Mouse (Mus musculus) heart, embryonic 15.5 days (tissue): ENCODE measurements around the gene Sox12. TPM values are rescaled to one million over a fixed set of nuclear protein-coding genes. Genes with fewer than 3 reads are reported as not detected.
A peak's percentile ranks its signal among the peaks of the same experiment; 100 is the strongest.
"Not testable (repeated sequence)": the region's sequence is repeated elsewhere in the genome, so short reads cannot be mapped to it uniquely, and the experiment has no call there.

Source experiments
- ATAC-seq: fragments of 200-750 bp; cut with Nextera tagmentation; replicated peaks from 2 replicates; pipeline ENCODE4 v1.8.0; 2017; ENCODE audit warnings: low read depth, moderate TSS enrichment; ENCODE audit not compliant: insufficient number of reproducible peaks, insufficient read depth, low FRiP score
- H3K27ac ChIP-seq: fragments of 300-500 bp; sonication (generic); 2 replicates; pipeline ENCODE4 v1.5.1; 2015; ENCODE audit warnings: mild to moderate bottlenecking, inconsistent platforms
- H3K27me3 ChIP-seq: fragments of 300-500 bp; sonication (generic); 2 replicates; pipeline ENCODE4 v1.6.1; 2015; ENCODE audit warnings: inconsistent platforms
- H3K36me3 ChIP-seq: fragments of 300-500 bp; sonication (generic); 2 replicates; pipeline ENCODE4 v1.6.1; 2015; ENCODE audit warnings: mild to moderate bottlenecking, inconsistent platforms
- H3K4me1 ChIP-seq: fragments of 300-500 bp; sonication (generic); replicated peaks from 2 replicates; pipeline ENCODE4 v1.6.1; 2015; ENCODE audit warnings: inconsistent platforms
- H3K4me2 ChIP-seq: fragments of 300-500 bp; sonication (generic); 2 replicates; pipeline ENCODE4 v1.6.1; 2015; ENCODE audit warnings: inconsistent platforms, mild to moderate bottlenecking, moderate library complexity
- H3K4me3 ChIP-seq: fragments of 300-500 bp; sonication (generic); 2 replicates; pipeline ENCODE4 v1.5.1; 2015; ENCODE audit warnings: mild to moderate bottlenecking, inconsistent platforms
- H3K9ac ChIP-seq: fragments of 300-500 bp; sonication (generic); 2 replicates; pipeline ENCODE4 v1.6.1; 2015; ENCODE audit warnings: mild to moderate bottlenecking, inconsistent platforms
- H3K9me3 ChIP-seq: fragments of 300-500 bp; sonication (generic); replicated peaks from 2 replicates; pipeline ENCODE4 v1.6.1; 2016; ENCODE audit warnings: inconsistent platforms
- WGBS: fragments of 180-500 bp; shearing (Covaris S2); methylation state at CpG from one replicate; pipeline ENCODE4 v1.1.7; 2015; ENCODE audit warnings: mixed read lengths; 5-methylcytosine and 5-hydroxymethylcytosine counted together
- polyA plus RNA-seq: library from polyadenylated mRNA; unstranded; fragments of >200 nt; fragmentation: Nextera tagmentation; extraction: Ambion mirVana; gene quantifications from 2 replicates; pipeline ENCODE4 v1.2.1, GENCODE M21; 2015

Gene Sox12
- polyA plus RNA-seq, 1 experiment from 2014 or later: 6.5 TPM

DNA sequence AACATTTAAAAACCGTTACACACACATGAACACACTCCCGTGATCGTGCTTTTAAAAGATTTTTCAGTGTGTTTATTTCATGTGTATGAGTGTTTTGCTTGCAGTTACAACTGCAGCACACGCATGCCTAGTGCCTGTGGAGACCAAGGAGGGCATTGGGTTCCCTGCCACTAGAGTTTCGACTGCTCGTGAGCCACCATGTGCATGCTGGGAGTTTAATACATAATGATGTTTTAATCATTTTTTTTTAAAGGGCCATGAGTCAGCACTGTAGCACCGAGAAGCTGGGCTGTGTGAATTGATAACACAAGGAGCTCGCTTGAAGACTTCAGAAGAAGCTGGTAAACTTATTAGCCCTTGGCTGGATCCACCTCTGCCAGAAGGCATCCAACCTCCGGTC, 24.3 kb downstream of the Sox12 start:
- Histone ChIP-seq H3K27me3 (peaks cover 32% of the 10 kb centered on the region), H3K4me1 (peaks cover 14% of the 10 kb centered on the region), H3K4me2 (no peak overlapping the region), H3K36me3 (no peaks in the 10 kb centered on the region), H3K9ac (no peak overlapping the region), H3K4me3 (no peak overlapping the region), H3K27ac (no peak overlapping the region), H3K9me3 (no peaks in the 10 kb centered on the region)
- ATAC-seq: no peak
- 83% methylated on average over 9 of the region's 9 CpGs for WGBS

DNA sequence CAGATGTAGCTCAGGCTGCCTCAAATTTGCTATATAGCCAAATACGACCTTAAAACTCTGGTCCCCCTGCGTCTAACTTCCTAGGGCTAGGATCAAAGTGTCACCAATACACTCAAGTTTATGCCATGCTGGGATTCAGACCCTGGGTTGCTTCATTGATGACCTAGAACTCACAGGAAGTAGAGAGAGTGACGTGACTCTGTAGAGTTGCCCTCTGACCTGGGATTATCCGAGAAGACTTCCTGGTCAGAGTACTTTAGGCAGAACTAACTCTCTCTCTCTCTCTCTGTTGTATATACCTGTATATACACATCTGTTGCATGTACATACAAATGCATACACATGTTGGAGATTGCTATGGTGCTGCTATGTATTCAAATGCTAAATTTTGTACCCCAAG, 25.2 kb downstream of the Sox12 start:
- no peaks in the 10 kb centered on the region for H3K36me3 ChIP-seq
- H3K9me3 ChIP-seq: no peaks in the 10 kb centered on the region
- peaks cover 32% of the 10 kb centered on the region for H3K27me3 ChIP-seq
- H3K4me2 ChIP-seq: no peak overlapping the region
- H3K4me1 ChIP-seq: peaks cover 14% of the 10 kb centered on the region
- no peak overlapping the region for H3K4me3 ChIP-seq
- ATAC-seq: no peak
- H3K27ac ChIP-seq: no peak overlapping the region
- no peak overlapping the region for H3K9ac ChIP-seq
- 66% methylated on average over 4 of the region's 4 CpGs for WGBS

- Histone ChIP-seq H3K27ac (no peak overlapping the region), H3K4me1 (peaks cover 14% of the 10 kb centered on the region), H3K27me3 (peaks cover 29% of the 10 kb centered on the region), H3K9me3 (no peaks in the 10 kb centered on the region), H3K4me3 (no peak overlapping the region), H3K4me2 (no peak overlapping the region), H3K36me3 (no peaks in the 10 kb centered on the region), H3K9ac (no peak overlapping the region)
- WGBS: 72% methylated on average over 7 of the region's 7 CpGs
- ATAC-seq: no peak
These were observed 25.8 kb downstream of the Sox12 start for GRCm38 (mm10) chr2:152372104-152372503.

DNA sequence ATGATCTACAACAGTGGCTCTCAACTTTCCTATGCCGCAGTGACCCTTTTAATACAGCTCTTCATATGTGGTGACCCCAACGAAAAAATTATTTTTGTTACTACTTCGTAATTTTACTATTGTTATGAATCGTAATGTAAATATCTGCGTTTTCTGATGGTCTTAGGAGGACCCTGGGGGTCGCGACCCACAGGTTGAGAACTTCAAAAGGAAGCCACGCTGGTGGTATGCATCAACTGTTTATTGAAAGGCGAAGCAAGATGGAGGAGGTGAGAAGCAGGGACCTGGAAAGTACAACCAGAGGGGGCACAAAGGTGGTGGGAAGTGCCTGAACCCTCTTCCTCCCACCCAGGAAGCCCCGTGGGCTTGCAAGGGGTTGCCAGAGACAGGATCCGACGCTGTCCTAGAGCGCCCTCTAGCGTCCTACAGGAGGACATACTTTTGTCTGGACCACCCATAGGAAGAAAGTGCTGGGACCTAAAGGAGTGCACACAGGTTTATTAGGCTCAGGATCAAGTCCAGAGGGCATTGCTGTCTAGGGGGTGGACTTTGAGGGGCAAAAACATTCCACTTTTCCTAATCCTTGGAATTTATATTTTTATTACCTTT, 29.2 kb downstream of the Sox12 start:
- H3K9me3 ChIP-seq: no peaks in the 10 kb centered on the region
- no peak overlapping the region for H3K27ac ChIP-seq
- no peak overlapping the region for H3K4me3 ChIP-seq
- H3K4me1 ChIP-seq: peaks cover 5% of the 10 kb centered on the region
- no peak overlapping the region for H3K9ac ChIP-seq
- WGBS: 26% methylated on average over 14 of the region's 14 CpGs
- 0 out of 2 replicates have a peak, but pooled peaks have one; percentile 36 for ATAC-seq
- 0 out of 2 replicates have a peak, but pooled peaks cover 5% of the 10 kb centered on the region for H3K27me3 ChIP-seq
- peak overlapping the region; percentile 35; the same call in 1 of the 2 replicates for H3K4me2 ChIP-seq
- no peaks in the 10 kb centered on the region for H3K36me3 ChIP-seq

DNA sequence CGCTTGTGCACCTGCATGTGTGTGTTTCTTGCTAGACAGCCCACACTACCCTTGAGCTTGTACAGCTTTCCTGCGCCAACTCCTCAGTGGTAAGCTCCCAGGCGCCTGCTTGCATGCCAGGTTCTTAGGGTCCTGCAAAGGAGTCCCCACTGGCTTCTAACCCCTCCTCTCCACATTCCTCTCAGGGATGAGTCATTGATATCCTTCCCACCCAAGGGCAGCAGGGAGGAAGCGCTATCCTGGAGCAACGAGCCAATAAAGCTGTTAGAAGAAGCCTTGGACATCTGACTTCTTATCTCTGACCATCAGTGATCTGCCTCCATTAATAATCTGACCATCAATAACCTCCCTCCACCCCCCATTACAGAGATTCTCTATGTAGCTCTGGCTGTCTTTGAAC, 29.9 kb downstream of the Sox12 start:
- Histone ChIP-seq H3K27me3 (0 out of 2 replicates have a peak, but pooled peaks cover 5% of the 10 kb centered on the region), H3K4me1 (peaks cover 8% of the 10 kb centered on the region), H3K27ac (no peak overlapping the region), H3K4me3 (no peak overlapping the region), H3K36me3 (no peaks in the 10 kb centered on the region), H3K9me3 (no peaks in the 10 kb centered on the region), H3K4me2 (no peak overlapping the region), H3K9ac (no peak overlapping the region)
- ATAC-seq: no peak
- WGBS: 62% methylated on average over 5 of the region's 5 CpGs

DNA sequence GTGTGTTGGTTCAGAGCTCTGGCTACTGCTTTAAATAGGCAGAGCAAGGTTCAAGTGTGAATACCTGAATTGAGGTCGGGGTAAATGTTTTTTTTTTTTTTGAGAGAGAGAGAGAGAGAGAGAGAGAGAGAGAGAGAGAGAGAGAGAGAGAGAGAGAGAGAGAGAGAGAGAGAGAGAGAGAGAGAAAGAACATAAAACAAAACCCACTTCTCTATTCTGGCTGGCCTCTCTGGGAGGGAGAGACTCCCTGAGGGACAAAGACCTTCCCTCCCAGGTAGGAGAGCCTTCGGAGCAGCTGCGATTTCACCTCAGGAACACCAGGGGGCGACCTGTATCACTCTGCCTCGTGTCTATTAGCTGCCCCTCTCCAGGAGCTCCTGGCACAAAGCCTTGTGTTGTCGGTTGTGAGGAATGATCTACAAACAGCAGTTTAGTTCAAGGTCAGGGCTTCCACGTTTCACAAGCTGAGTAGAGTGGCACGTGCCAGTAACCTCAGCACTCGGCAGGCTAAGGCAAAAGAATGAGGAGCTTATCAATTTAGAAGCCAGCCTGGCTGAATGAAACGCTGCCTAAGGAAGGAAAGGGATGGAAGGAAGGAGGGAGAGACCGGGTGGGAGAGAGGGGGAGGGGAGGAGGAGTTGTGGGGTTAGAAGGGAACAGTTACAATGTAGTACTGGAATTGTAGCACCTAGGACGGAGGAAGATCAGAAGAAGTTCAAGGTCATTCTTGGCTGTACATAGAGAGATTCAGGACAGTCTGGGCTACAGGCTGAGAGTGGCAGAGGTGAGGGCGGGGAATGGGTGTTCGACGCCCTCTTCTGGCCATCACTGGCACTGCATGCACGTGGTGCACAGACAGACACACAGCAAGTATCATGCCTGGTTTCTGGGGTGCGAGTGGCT, 34.4 kb downstream of the Sox12 start:
- H3K4me3 ChIP-seq: peak overlapping the region; percentile 20

DNA sequence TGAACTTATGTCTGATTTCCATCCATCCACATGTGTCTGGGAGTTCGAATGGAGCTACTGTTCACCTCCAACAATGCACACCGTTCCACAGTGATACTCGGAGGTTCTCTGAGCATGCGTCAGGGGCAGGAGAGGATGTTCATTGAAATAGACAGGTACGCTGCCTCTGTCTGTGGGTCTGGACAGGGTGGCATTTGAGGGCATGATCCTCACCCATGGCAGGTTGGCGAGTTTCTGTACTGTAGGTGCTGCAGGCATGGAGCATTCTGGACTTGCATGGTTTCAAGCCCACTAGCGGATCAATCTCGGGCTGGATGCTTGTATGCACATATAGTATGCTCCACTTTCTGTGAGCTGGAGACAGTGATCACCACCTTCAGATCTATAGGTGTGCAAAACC, 36.7 kb downstream of the Sox12 start:
- Histone ChIP-seq H3K27ac (peak overlapping the region; percentile 67; the same call in 1 of the 2 replicates), H3K4me1 (peaks cover 24% of the 10 kb centered on the region), H3K9me3 (no peaks in the 10 kb centered on the region), H3K4me3 (no peak overlapping the region), H3K9ac (no peak overlapping the region), H3K27me3 (no peaks in the 10 kb centered on the region), H3K36me3 (no peaks in the 10 kb centered on the region), H3K4me2 (no peak overlapping the region)
- ATAC-seq: no peak
- WGBS: 83% methylated on average over 8 of the region's 8 CpGs

More for the DNA sequence above, 34.4 kb downstream of the Sox12 start:
- ATAC-seq: peak; percentile 64
- Histone ChIP-seq H3K9me3 (no peaks in the 10 kb centered on the region), H3K27ac (peak overlapping the region; percentile 86), H3K9ac (no peak overlapping the region), H3K36me3 (no peaks in the 10 kb centered on the region), H3K4me2 (peak overlapping the region; percentile 53), H3K4me1 (peaks cover 24% of the 10 kb centered on the region), H3K27me3 (no peaks in the 10 kb centered on the region)
- 8% methylated on average over 17 of the region's 17 CpGs for WGBS

- WGBS: 31% methylated on average over 7 of the region's 7 CpGs
- Histone ChIP-seq H3K4me3 (no peak overlapping the region), H3K4me1 (peaks cover 24% of the 10 kb centered on the region), H3K9ac (no peak overlapping the region), H3K27me3 (no peaks in the 10 kb centered on the region), H3K9me3 (no peaks in the 10 kb centered on the region), H3K4me2 (no peak overlapping the region), H3K27ac (peak overlapping the region; percentile 67), H3K36me3 (no peaks in the 10 kb centered on the region)
- ATAC-seq: peak; percentile 54
These were observed 37.5 kb downstream of the Sox12 start for GRCm38 (mm10) chr2:152360271-152360775.

GRCm38 (mm10) chr2:152359616-152360015, 38.2 kb downstream of the Sox12 start:
- no peak overlapping the region for H3K4me3 ChIP-seq
- no peak overlapping the region for H3K9ac ChIP-seq
- no peaks in the 10 kb centered on the region for H3K27me3 ChIP-seq
- peak overlapping the region; percentile 67; the same call in 1 of the 2 replicates for H3K27ac ChIP-seq
- WGBS: 50% methylated on average over 5 of the region's 5 CpGs
- H3K9me3 ChIP-seq: no peaks in the 10 kb centered on the region
- H3K4me1 ChIP-seq: peaks cover 24% of the 10 kb centered on the region
- H3K4me2 ChIP-seq: no peak overlapping the region
- no peaks in the 10 kb centered on the region for H3K36me3 ChIP-seq
- no peak for ATAC-seq

GRCm38 (mm10) chr2:152358977-152359376, 38.9 kb downstream of the Sox12 start:
- H3K4me3 ChIP-seq, H3K36me3 ChIP-seq, ATAC-seq, H3K9me3 ChIP-seq, H3K27me3 ChIP-seq, H3K27ac ChIP-seq, H3K9ac ChIP-seq, H3K4me2 ChIP-seq: not testable (repeated sequence)
- H3K4me1 ChIP-seq: peaks cover 23% of the 10 kb centered on the region
- WGBS: 85% methylated on average over 5 of the region's 5 CpGs

DNA sequence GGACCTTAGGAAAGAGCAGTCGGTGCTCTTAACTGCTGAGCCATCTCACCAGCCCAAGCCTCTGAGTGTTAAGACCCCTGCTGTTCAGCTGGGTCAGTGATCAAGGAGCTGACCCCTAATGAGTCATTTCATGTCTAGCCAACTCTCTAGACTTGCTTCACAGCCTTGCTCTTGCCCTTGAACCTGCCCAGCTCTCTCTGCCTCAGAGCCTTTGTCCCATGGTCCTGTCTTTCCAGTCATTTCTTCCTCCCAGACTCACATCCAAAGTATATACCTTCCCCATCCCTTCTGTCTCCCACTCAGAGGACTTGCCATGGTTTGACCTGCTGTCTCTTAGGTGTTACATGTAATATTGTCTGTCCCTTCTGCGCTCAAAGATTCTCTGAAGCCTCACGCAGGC, 40.6 kb downstream of the Sox12 start:
- H3K9ac ChIP-seq: no peak overlapping the region
- no peaks in the 10 kb centered on the region for H3K27me3 ChIP-seq
- no peaks in the 10 kb centered on the region for H3K9me3 ChIP-seq
- H3K36me3 ChIP-seq: no peaks in the 10 kb centered on the region
- no peak for ATAC-seq
- WGBS: 86% methylated on average over 3 of the region's 3 CpGs
- H3K4me3 ChIP-seq: no peak overlapping the region
- H3K27ac ChIP-seq: no peak overlapping the region
- peaks cover 16% of the 10 kb centered on the region for H3K4me1 ChIP-seq
- H3K4me2 ChIP-seq: no peak overlapping the region
